Mouse (Mus musculus) heart, adult 2 months (tissue): ENCODE results near the gene Sorbs1.

Source experiments
- CTCF ChIP-seq: fragments of 200-600 bp; IDR thresholded peaks from 2 replicates; pipeline ENCODE4 v1.8.1; 2022; ENCODE audit warnings: antibody characterized with exemption, mild to moderate bottlenecking, moderate library complexity
- EP300 ChIP-seq: fragments of 200-500 bp; IDR thresholded peaks from 2 replicates; pipeline ENCODE4 v1.6.1; 2011; ENCODE audit warnings: low read depth, low read length, control low read depth; ENCODE audit not compliant: insufficient read depth
- POLR2A ChIP-seq: fragments of 200-500 bp; IDR thresholded peaks from 2 replicates; pipeline ENCODE4 v1.6.1; 2011; ENCODE audit warnings: mild to moderate bottlenecking, low read depth, low read length, control low read depth; ENCODE audit not compliant: insufficient read depth

GRCm38 (mm10) chr19:40496509-40497267 lies 16.9 kb downstream of the Sorbs1 start:
- TF ChIP-seq POLR2A (no peak), CTCF (no peak), EP300 (no peak)
